Mouse (Mus musculus) MEL-GATA-1-ER (cell line): ENCODE data around the gene Defa32.
"Not testable (repeated sequence)": the region's sequence is repeated elsewhere in the genome, so short reads cannot be mapped to it uniquely, and the experiment has no call there.

Source experiments
- DNase-seq: peaks from one replicate; pipeline ENCODE4 v3.0.0-alpha.2; 2012; ENCODE audit warnings: low read depth; ENCODE audit errors: extremely low read depth

Defa32 gene

DNA sequence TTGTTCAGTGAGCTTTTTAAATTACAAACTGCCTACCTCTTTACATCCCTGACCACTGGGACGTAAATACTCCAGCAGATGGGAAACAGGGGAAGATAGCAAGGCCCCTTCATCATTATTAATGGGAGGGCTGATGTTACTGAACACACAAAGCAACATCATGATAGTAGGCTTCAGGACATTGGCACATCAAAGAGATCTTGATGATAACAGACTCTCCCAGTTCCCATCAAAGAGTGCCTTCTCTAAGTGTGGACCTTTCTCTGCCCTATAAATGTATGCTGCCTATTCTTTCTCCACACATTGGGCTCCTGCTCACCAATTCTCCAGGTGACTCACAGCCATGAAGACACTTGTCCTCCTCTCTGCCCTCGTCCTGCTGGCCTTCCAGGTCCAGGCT lies at the start of gene Defa32:
Defa32 (plus strand) TSS at position 301 of the 400 bp plus-strand sequence.
- not testable (repeated sequence) for DNase-seq

DNA sequence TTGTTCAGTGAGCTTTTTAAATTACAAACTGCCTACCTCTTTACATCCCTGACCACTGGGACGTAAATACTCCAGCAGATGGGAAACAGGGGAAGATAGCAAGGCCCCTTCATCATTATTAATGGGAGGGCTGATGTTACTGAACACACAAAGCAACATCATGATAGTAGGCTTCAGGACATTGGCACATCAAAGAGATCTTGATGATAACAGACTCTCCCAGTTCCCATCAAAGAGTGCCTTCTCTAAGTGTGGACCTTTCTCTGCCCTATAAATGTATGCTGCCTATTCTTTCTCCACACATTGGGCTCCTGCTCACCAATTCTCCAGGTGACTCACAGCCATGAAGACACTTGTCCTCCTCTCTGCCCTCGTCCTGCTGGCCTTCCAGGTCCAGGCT lies 19.9 kb upstream of the Defa32 start, which contains the start of gene Defa20:
Defa20 (plus strand) TSS at position 301 of the 400 bp plus-strand sequence.
- DNase-seq: not testable (repeated sequence)

DNA sequence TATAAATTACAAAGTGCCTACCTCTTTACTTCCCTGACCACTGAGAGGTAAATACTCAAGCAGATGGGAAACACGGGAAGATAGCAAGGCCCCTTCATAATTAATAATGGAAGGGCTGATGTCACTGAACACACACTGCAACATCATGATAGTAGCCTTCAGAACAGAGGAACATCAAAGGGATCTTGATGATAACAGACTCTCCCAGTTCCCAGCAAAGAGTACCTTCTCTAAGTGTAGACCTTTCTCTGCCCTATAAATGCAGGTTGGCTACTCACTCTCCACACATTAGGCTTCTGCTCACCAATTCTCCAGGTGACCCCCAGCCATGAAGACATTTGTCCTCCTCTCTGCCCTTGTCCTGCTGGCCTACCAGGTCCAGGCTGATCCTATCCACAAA lies 36.3 kb downstream of the Defa32 start, which contains the start of gene Defa37:
Defa37 (plus strand) TSS at position 301 of the 400 bp plus-strand sequence.
- DNase-seq: not testable (repeated sequence)
